Mouse (Mus musculus) liver, adult (tissue): ENCODE results near the gene Stum.

Experiments used
- GATA4 ChIP-seq: IDR thresholded peaks from 2 replicates; pipeline ENCODE4 v1.6.1; 2014; ENCODE audit warnings: mild to moderate bottlenecking, low read length; ENCODE audit not compliant: insufficient replicate concordance

The Stum gene

DNA sequence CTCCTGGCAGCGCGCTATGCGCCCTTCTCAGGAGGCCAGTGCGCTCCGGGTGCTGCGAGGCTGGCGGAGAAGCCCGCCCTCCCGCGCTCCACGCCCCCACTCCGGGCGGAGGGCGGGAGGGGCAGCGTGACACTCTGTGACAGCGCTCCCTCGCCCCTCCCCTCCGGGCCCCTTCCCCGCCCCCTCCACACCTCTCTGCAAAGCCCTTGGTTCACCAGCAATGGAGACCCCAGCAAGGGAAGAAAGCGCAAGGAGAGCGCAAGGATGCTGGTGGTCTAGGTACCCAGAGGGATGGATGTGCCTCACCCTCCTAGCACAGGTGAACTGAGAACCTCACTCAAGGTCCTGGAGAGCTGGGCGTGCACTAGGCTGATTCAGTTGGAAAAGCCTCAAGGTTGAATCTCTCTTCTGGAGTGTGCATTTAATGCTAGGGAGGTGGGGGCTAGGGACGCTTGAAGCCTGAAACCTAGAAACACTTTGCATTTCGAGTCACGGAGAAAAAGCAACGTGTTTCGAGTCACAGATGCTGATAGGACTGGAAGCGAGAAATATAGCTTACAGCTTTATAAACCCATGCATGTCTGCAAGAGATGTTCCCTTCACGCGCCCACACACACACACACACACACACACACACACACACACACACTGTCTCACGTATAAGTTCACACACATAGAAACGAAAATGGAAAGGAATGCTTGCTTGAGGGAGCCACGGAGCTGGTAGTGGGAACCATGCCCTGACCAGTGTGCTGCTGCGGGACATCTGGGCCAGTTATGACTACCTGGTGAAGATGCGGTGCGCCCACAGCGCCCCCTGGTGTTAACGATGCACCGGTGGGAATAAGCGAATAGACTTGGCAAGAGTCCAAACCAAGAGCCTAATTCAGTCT lies at the start of gene Stum:
Gene Stum, minus strand, starts transcription at position 106 of the 893 bp plus-strand sequence.
- TF ChIP-seq GATA4, result no peak

DNA sequence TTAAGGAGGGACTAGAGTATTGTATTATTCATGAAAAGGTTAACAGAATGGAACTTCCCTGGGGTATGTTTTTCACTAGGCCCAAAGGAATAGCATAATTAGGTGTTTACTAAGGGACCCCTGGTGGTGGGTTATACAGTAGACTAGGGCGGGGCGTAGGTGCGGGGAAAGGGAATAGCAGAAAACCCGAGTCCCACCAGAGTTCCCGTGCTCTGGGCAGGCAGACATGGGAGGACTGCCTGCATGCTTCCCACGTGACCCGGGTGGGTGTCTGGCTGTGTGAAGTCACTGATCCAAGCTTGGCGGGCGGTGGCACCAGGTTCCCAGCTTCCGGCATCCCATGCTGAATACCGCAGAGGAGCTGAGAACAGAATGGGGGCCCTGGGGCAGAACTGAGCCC lies 49.4 kb upstream of the Stum start:
- TF ChIP-seq GATA4, result no peak

GRCm38 (mm10) chr1:180530457-180531263 lies 47.4 kb upstream of the Stum start:
- no peak for TF ChIP-seq GATA4

- no peak for TF ChIP-seq GATA4
Observed at GRCm38 (mm10) chr1:180529847-180530246, 46.5 kb upstream of the Stum start.

GRCm38 (mm10) chr1:180525301-180525700 lies 42.0 kb upstream of the Stum start:
- no peak for TF ChIP-seq GATA4

GRCm38 (mm10) chr1:180523320-180523719 lies 40.0 kb upstream of the Stum start:
- TF ChIP-seq GATA4, result no peak

DNA sequence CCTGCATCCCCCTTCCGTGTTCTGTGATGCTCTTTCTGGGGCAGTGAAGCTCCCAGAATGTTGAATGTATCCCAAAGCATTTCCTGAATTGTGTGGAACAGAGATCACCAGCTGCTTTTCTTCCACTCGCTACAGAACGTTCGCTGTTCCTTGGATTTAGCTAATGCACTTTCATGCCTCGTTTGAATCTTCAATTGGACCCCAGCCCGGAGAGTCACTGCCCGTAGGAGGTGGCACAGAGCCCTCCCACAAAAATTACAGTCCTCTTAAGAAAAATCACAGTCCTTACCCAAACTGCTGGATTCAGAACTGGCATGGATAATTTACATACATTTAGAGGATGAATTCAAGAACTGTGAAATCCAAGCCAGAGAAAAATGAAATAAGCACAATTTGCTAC lies 36.9 kb upstream of the Stum start:
- no peak for TF ChIP-seq GATA4

- no peak for TF ChIP-seq GATA4
Observed at GRCm38 (mm10) chr1:180519520-180519919, 36.2 kb upstream of the Stum start.

DNA sequence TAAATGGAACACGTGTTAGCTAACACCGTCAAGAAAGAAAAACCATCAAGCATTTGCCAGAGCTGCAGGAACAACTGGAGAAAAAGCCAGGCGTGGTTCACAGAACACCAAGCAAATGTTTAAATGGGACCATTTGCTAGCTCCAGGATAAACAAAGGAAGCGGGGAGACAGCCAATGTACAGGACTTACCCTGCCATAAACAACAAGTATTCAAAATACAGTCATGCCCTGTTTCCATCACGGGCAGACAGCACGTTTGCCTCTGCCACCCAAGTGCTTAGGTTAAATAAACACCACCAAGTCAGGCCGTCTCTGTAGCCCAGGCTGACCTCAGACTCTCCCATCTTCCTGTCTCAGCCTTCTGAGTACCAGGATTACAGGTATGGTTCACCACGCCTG lies 35.1 kb upstream of the Stum start:
- TF ChIP-seq GATA4, result no peak

- TF ChIP-seq GATA4, result no peak
Observed at GRCm38 (mm10) chr1:180517390-180518054, 34.2 kb upstream of the Stum start.

GRCm38 (mm10) chr1:180514077-180514476 lies 30.8 kb upstream of the Stum start:
- no peak for TF ChIP-seq GATA4

GRCm38 (mm10) chr1:180510879-180511278 lies 27.6 kb upstream of the Stum start:
- TF ChIP-seq GATA4, result no peak

DNA sequence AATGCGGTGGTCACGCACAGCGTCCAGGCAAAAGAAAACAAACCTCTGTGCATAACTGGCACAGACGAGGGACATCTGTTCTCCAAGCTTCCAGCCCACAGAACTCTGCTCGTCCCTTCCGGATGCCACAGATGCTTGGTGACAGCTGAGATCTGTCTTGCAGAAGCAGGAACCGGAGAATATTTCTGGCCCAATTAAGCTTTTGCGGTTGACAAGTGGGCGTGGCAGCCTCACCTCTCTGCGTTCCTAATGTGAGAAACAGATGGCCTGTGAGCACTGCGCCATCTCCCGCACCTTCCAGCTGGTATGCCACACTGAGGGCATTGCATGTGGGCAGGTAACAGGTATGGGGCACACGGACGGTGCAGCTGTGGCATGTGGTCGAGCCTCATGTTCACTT lies 27.1 kb upstream of the Stum start:
- no peak for TF ChIP-seq GATA4

DNA sequence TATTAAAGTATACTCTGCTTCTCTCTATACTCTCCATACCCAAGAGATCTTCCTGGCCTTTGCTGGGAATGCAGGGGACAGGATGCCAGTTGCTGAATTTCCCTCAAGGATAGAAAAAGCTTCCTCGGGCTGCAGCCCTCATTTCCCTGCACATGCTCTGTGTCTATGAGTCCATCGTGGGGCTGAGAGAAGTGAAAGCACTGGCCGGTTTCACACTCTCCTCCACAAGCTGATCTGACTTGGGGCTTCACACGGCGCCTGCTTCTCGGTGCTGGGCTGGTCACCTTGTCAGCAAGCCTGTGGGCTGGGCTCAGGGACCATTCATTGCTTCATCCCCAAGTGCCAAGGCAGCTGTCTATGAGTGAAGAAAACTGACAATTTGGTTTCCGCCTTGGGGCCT lies 25.4 kb upstream of the Stum start:
- TF ChIP-seq GATA4, result no peak

DNA sequence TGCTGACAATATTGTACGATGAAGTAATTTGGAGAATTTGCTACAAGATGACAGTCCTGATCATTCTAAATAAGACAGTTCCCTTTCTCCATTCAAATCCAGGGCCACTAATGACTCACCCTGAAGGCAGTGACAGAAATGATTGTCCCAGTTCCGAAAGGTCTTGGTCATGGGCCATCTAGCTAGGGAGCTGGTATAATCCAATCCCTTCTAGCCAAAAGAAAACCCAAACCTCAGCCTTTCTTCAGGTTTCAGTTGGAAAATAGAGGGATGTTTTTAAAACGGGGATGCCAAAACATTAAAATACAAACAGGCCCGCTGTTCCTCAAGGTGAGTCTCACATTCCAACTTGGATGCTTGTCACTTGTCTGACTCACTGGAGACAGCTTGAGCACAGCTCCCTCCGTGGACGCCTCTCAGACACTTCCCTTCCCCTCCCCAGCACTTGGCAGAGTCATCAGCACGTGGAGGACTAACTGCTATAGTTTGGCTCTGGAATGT lies 24.0 kb upstream of the Stum start:
- no peak for TF ChIP-seq GATA4
